Mouse (Mus musculus): Measurements from ENCODE around the gene Wnt9a. TPM values are rescaled to one million over a fixed set of nuclear protein-coding genes. Genes with fewer than 3 reads are reported as not detected.

The Wnt9a gene
- polyA plus RNA-seq, 1 experiment: 2.2 TPM

GRCm38 (mm10) chr11:59369848-59370247 lies 63.1 kb downstream of the Wnt9a start:
- Histone ChIP-seq H3K4me3 (ENCODE audit: control insufficient read depth, insufficient read depth, low read length) (no peak overlapping the region), H3K27me3 (ENCODE audit: control insufficient read depth, insufficient read depth, low read length) (no peaks in the 10 kb centered on the region), H3K27ac (ENCODE audit: control insufficient read depth, insufficient read depth, low read length) (no peak overlapping the region), H3K36me3 (ENCODE audit: control insufficient read depth, insufficient read depth, low read length) (no peaks in the 10 kb centered on the region), H3K4me1 (replicated peaks; ENCODE audit: control insufficient read depth, insufficient read depth, low read length) (peaks cover 2% of the 10 kb centered on the region; the same call in 1 of the 2 replicates)
- no peak for DNase-seq
- WGBS: 44% methylated on average over 11 of the region's 11 CpGs
- TF ChIP-seq POLR2A (IDR thresholded peaks at IDR 0.05; ENCODE audit: control insufficient read depth, extremely low read depth, insufficient read depth, low read length, poor library complexity) (no peak), CTCF (IDR thresholded peaks at IDR 0.05; ENCODE audit: borderline replicate concordance, control insufficient read depth, extremely low read depth, insufficient read depth, low read length, poor library complexity) (no peak)

GRCm38 (mm10) chr11:59375475-59375874 lies 68.7 kb downstream of the Wnt9a start, which contains the start of gene Prss38:
Prss38 (minus strand) TSS chr11:59375657.
- Histone ChIP-seq H3K36me3 (ENCODE audit: control insufficient read depth, insufficient read depth, low read length) (no peaks in the 10 kb centered on the region), H3K4me1 (replicated peaks; ENCODE audit: control insufficient read depth, insufficient read depth, low read length) (no peaks in the 10 kb centered on the region), H3K4me3 (ENCODE audit: control insufficient read depth, insufficient read depth, low read length) (no peak within 1 kb of the TSS), H3K27ac (ENCODE audit: control insufficient read depth, insufficient read depth, low read length) (no peak within 1 kb of the TSS), H3K27me3 (ENCODE audit: control insufficient read depth, insufficient read depth, low read length) (no peaks in the 10 kb centered on the region)
- no peak for DNase-seq
- WGBS: 95% methylated on average over 16 of the region's 16 CpGs
- TF ChIP-seq CTCF (IDR thresholded peaks at IDR 0.05; ENCODE audit: borderline replicate concordance, control insufficient read depth, extremely low read depth, insufficient read depth, low read length, poor library complexity): no peak
- TF ChIP-seq POLR2A (IDR thresholded peaks at IDR 0.05; ENCODE audit: control insufficient read depth, extremely low read depth, insufficient read depth, low read length, poor library complexity): no peak

GRCm38 (mm10) chr11:59377999-59378398 lies 71.3 kb downstream of the Wnt9a start:
- H3K4me1 ChIP-seq (replicated peaks; ENCODE audit: control insufficient read depth, insufficient read depth, low read length): no peaks in the 10 kb centered on the region
- no peaks in the 10 kb centered on the region for H3K36me3 ChIP-seq (ENCODE audit: control insufficient read depth, insufficient read depth, low read length)
- no peak for DNase-seq
- H3K4me3 ChIP-seq (ENCODE audit: control insufficient read depth, insufficient read depth, low read length): no peak overlapping the region
- no peak for TF ChIP-seq POLR2A (IDR thresholded peaks at IDR 0.05; ENCODE audit: control insufficient read depth, extremely low read depth, insufficient read depth, low read length, poor library complexity)
- TF ChIP-seq CTCF (IDR thresholded peaks at IDR 0.05; ENCODE audit: borderline replicate concordance, control insufficient read depth, extremely low read depth, insufficient read depth, low read length, poor library complexity): no peak
- no peak overlapping the region for H3K27ac ChIP-seq (ENCODE audit: control insufficient read depth, insufficient read depth, low read length)
- 96% methylated on average over 3 of the region's 3 CpGs for WGBS
- H3K27me3 ChIP-seq (ENCODE audit: control insufficient read depth, insufficient read depth, low read length): no peaks in the 10 kb centered on the region

GRCm38 (mm10) chr11:59379547-59379946 lies 72.8 kb downstream of the Wnt9a start:
- no peak for DNase-seq
- peaks cover 12% of the 10 kb centered on the region for H3K4me1 ChIP-seq (replicated peaks; ENCODE audit: control insufficient read depth, insufficient read depth, low read length)
- H3K36me3 ChIP-seq (ENCODE audit: control insufficient read depth, insufficient read depth, low read length): no peaks in the 10 kb centered on the region
- TF ChIP-seq POLR2A (IDR thresholded peaks at IDR 0.05; ENCODE audit: control insufficient read depth, extremely low read depth, insufficient read depth, low read length, poor library complexity) (no peak), CTCF (IDR thresholded peaks at IDR 0.05; ENCODE audit: borderline replicate concordance, control insufficient read depth, extremely low read depth, insufficient read depth, low read length, poor library complexity) (no peak)
- H3K4me3 ChIP-seq (ENCODE audit: control insufficient read depth, insufficient read depth, low read length): no peak overlapping the region
- H3K27ac ChIP-seq (ENCODE audit: control insufficient read depth, insufficient read depth, low read length): no peak overlapping the region
- H3K27me3 ChIP-seq (ENCODE audit: control insufficient read depth, insufficient read depth, low read length): no peaks in the 10 kb centered on the region

Other genes with a start within 250 kb of the Wnt9a start
- 2.4 and 14.5 TPM in 2 replicates for gene Obscn, start 170.5 kb upstream of the Wnt9a start, polyA plus RNA-seq (2012; rRNA removed)
- gene Iba57, start 143.2 kb upstream of the Wnt9a start, polyA plus RNA-seq (2012; rRNA removed): 7.2 and 8.9 TPM in 2 replicates
- 0.23 and 0.66 TPM in 2 replicates for gene Gjc2, start 123.7 kb upstream of the Wnt9a start, polyA plus RNA-seq (2012; rRNA removed)
- gene Guk1, start 114.7 kb upstream of the Wnt9a start, polyA plus RNA-seq (2012; rRNA removed): 56.8 and 79.8 TPM in 2 replicates
- gene Mrpl55, start 104.4 kb upstream of the Wnt9a start, polyA plus RNA-seq (2012; rRNA removed): 40.2 and 42.0 TPM in 2 replicates
- gene 2310033P09Rik, start 98.6 kb upstream of the Wnt9a start, polyA plus RNA-seq (2012; rRNA removed): 30.0 and 30.5 TPM in 2 replicates
- gene Arf1, start 78.7 kb upstream of the Wnt9a start, polyA plus RNA-seq (2012; rRNA removed): 503 and 561 TPM in 2 replicates
- 0.28 TPM in 1 of 2 replicates, not detected in the other for gene Wnt3a, start 16.2 kb upstream of the Wnt9a start, polyA plus RNA-seq (2012; rRNA removed)
- not detected in 2 replicates for gene Prss38, start 68.7 kb downstream of the Wnt9a start, polyA plus RNA-seq (2012; rRNA removed)
- gene Jmjd4, start 143.1 kb downstream of the Wnt9a start, polyA plus RNA-seq (2012; rRNA removed): 16.4 and 16.9 TPM in 2 replicates
- 35.1 and 36.8 TPM in 2 replicates for gene Snap47, start 144.3 kb downstream of the Wnt9a start, polyA plus RNA-seq (2012; rRNA removed)
- 0.34 and 0.50 TPM in 2 replicates for gene Zfp867, start 165.5 kb downstream of the Wnt9a start, polyA plus RNA-seq (2012; rRNA removed)
- gene Zkscan17, start 219.8 kb downstream of the Wnt9a start, polyA plus RNA-seq (2012; rRNA removed): 15.9 and 21.1 TPM in 2 replicates
- 0.41 and 0.70 TPM in 2 replicates for gene Nlrp3, start 234.6 kb downstream of the Wnt9a start, polyA plus RNA-seq (2012; rRNA removed)

Measured in thymus, adult 2 months (tissue).